ENCODE assay signal across 10 mouse cellular contexts in the genomic region with DNA sequence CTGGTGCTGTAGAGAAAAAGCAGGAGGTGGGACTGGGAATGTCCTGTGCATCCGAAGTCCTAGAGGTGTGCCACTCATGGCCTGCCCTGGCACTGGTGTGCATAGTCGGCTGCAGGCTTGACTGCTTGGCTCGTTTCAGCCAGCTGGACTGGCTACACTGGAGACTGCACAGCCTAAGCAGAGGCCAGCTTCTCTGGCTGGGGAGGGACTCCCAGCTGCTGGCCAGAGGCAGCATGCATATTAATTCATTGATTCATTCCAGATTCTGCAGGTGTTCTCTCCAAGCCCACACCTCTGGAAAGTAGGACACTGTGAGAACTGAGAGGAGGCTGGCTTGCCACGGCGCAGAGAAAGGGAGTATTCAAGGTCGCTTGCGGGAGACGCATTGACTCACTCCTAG.
DNase-seq lines count a peak whose midpoint lies in the region; ATAC-seq lines count a peak whose summit lies in the region.
"Had no signal": no experiment of that assay in that cellular context is flagged by ENCODE, and none has a peak within 500 bp of the region (broad histone marks: within the 10 kb centered on the region; RNA-seq: fewer than 3 reads in every experiment).

No protein-coding gene starts in this region.

- peaks cover 42% of the 10 kb centered on the region for H3K4me1 ChIP-seq in forebrain, embryonic 13.5 days
- H3K4me1 ChIP-seq in forebrain, embryonic 11.5 days (replicated peaks; ENCODE audit: control insufficient read depth, insufficient read depth, low read length) = no peaks in the 10 kb centered on the region
- peaks cover 30% of the 10 kb centered on the region for H3K4me1 ChIP-seq in midbrain, embryonic 12.5 days
- peaks cover 15% of the 10 kb centered on the region for H3K4me1 ChIP-seq in midbrain, embryonic 10.5 days
- H3K4me1 ChIP-seq in forebrain, embryonic 16.5 days (replicated peaks; ENCODE audit: control insufficient read depth, insufficient read depth, low read length) = peaks cover 39% of the 10 kb centered on the region
- H3K4me1 ChIP-seq in neural tube, embryonic 13.5 days (replicated peaks) = peaks cover 47% of the 10 kb centered on the region
- H3K4me1 ChIP-seq: intestine, embryonic 15.5 days had no signal

- peak overlapping the region; percentile 83 for H3K27ac ChIP-seq in forebrain, embryonic 13.5 days
- no peak overlapping the region for H3K27ac ChIP-seq in forebrain, embryonic 11.5 days (ENCODE audit: low read depth, low read length)
- peak overlapping the region; percentile 58 for H3K27ac ChIP-seq in midbrain, embryonic 12.5 days (replicated peaks)
- H3K27ac ChIP-seq in midbrain, embryonic 10.5 days (replicated peaks) = no peak overlapping the region
- H3K27ac ChIP-seq in forebrain, embryonic 16.5 days (ENCODE audit: low read length) = peak overlapping the region; percentile 78
- peak overlapping the region; percentile 83 for H3K27ac ChIP-seq in neural tube, embryonic 13.5 days (replicated peaks)
- H3K27ac ChIP-seq: intestine, embryonic 15.5 days had no signal

- ATAC-seq in forebrain, embryonic 13.5 days = peak; percentile 66
- no peak for ATAC-seq in forebrain, embryonic 11.5 days (replicated peaks; ENCODE audit: low FRiP score)
- ATAC-seq in midbrain, embryonic 12.5 days (ENCODE audit: low FRiP score, low read depth) = peak; percentile 32; the same call in 1 of the 2 replicates
- peak; percentile 61 for ATAC-seq in forebrain, embryonic 16.5 days
- peak; percentile 50 for ATAC-seq in neural tube, embryonic 13.5 days (ENCODE audit: low read depth)
- ATAC-seq: CD4-positive, CD25-positive, alpha-beta regulatory T cell, adult 4 months had no signal

- H3K4me2 ChIP-seq in forebrain, embryonic 13.5 days = no peak overlapping the region
- no peak overlapping the region for H3K4me2 ChIP-seq in forebrain, embryonic 11.5 days (ENCODE audit: low read depth, low read length, severe bottlenecking)
- H3K4me2 ChIP-seq in midbrain, embryonic 12.5 days (replicated peaks) = no peak overlapping the region
- no peak overlapping the region for H3K4me2 ChIP-seq in forebrain, embryonic 16.5 days (ENCODE audit: low read length)
- no peak overlapping the region for H3K4me2 ChIP-seq in neural tube, embryonic 13.5 days
- H3K4me2 ChIP-seq: intestine, embryonic 15.5 days had no signal

- no peaks in the 10 kb centered on the region for H3K27me3 ChIP-seq in forebrain, embryonic 13.5 days
- H3K27me3 ChIP-seq in forebrain, embryonic 11.5 days (ENCODE audit: control insufficient read depth, insufficient read depth, low read length) = no peaks in the 10 kb centered on the region
- H3K27me3 ChIP-seq in midbrain, embryonic 12.5 days = no peaks in the 10 kb centered on the region
- H3K27me3 ChIP-seq in midbrain, embryonic 10.5 days (ENCODE audit: low read depth, poor library complexity, severe bottlenecking) = no peaks in the 10 kb centered on the region
- H3K27me3 ChIP-seq in forebrain, embryonic 16.5 days (replicated peaks; ENCODE audit: control insufficient read depth, insufficient read depth, low read length) = no peaks in the 10 kb centered on the region
- no peaks in the 10 kb centered on the region for H3K27me3 ChIP-seq in neural tube, embryonic 13.5 days
- H3K27me3 ChIP-seq: intestine, embryonic 15.5 days had no signal

- no peaks in the 10 kb centered on the region for H3K36me3 ChIP-seq in forebrain, embryonic 13.5 days (ENCODE audit: poor library complexity, severe bottlenecking)
- no peaks in the 10 kb centered on the region for H3K36me3 ChIP-seq in forebrain, embryonic 11.5 days (ENCODE audit: control insufficient read depth, insufficient read depth, low read length)
- H3K36me3 ChIP-seq in midbrain, embryonic 12.5 days = no peaks in the 10 kb centered on the region
- no peaks in the 10 kb centered on the region for H3K36me3 ChIP-seq in midbrain, embryonic 10.5 days
- H3K36me3 ChIP-seq in forebrain, embryonic 16.5 days (ENCODE audit: control insufficient read depth, insufficient read depth) = no peaks in the 10 kb centered on the region
- H3K36me3 ChIP-seq in neural tube, embryonic 13.5 days = no peaks in the 10 kb centered on the region
- H3K36me3 ChIP-seq: intestine, embryonic 15.5 days had no signal

- DNase-seq in forebrain, embryonic 11.5 days (ENCODE audit: low spot score) = no peak
- no peak for DNase-seq in midbrain, embryonic 10.5 days (ENCODE audit: low spot score)
- DNase-seq in thymus, adult 18-20 months = no peak
- DNase-seq in lung, postnatal 36 days = no peak

- H3K9me3 ChIP-seq in forebrain, embryonic 13.5 days (replicated peaks) = no peaks in the 10 kb centered on the region
- no peaks in the 10 kb centered on the region for H3K9me3 ChIP-seq in forebrain, embryonic 11.5 days (ENCODE audit: control insufficient read depth, low read length)
- no peaks in the 10 kb centered on the region for H3K9me3 ChIP-seq in midbrain, embryonic 12.5 days
- no peaks in the 10 kb centered on the region for H3K9me3 ChIP-seq in midbrain, embryonic 10.5 days (replicated peaks)
- no peaks in the 10 kb centered on the region for H3K9me3 ChIP-seq in forebrain, embryonic 16.5 days (ENCODE audit: control insufficient read depth, low read length)
- no peaks in the 10 kb centered on the region for H3K9me3 ChIP-seq in neural tube, embryonic 13.5 days
- H3K9me3 ChIP-seq: intestine, embryonic 15.5 days had no signal

- H3K9ac ChIP-seq in forebrain, embryonic 13.5 days = no peak overlapping the region
- H3K9ac ChIP-seq in forebrain, embryonic 11.5 days (ENCODE audit: low read length) = no peak overlapping the region
- no peak overlapping the region for H3K9ac ChIP-seq in midbrain, embryonic 12.5 days (replicated peaks)
- H3K9ac ChIP-seq in forebrain, embryonic 16.5 days (replicated peaks; ENCODE audit: low read depth, low read length) = no peak overlapping the region
- no peak overlapping the region for H3K9ac ChIP-seq in neural tube, embryonic 13.5 days
- H3K9ac ChIP-seq: intestine, embryonic 15.5 days had no signal

- WGBS in forebrain, embryonic 13.5 days = 70% methylated on average over 8 of the region's 8 CpGs
- 83% methylated on average over 8 of the region's 8 CpGs for WGBS in forebrain, embryonic 11.5 days
- WGBS in midbrain, embryonic 12.5 days = 84% methylated on average over 8 of the region's 8 CpGs
- 83% methylated on average over 8 of the region's 8 CpGs for WGBS in midbrain, embryonic 10.5 days
- WGBS in forebrain, embryonic 16.5 days = 60% methylated on average over 8 of the region's 8 CpGs
- WGBS in neural tube, embryonic 13.5 days = 70% methylated on average over 8 of the region's 8 CpGs

- H3K4me3 ChIP-seq in forebrain, embryonic 13.5 days = no peak overlapping the region
- H3K4me3 ChIP-seq in forebrain, embryonic 11.5 days (ENCODE audit: low read depth, low read length) = no peak overlapping the region
- H3K4me3 ChIP-seq in midbrain, embryonic 12.5 days = no peak overlapping the region
- no peak overlapping the region for H3K4me3 ChIP-seq in midbrain, embryonic 10.5 days
- no peak overlapping the region for H3K4me3 ChIP-seq in forebrain, embryonic 16.5 days (replicated peaks; ENCODE audit: low read length)
- H3K4me3 ChIP-seq in neural tube, embryonic 13.5 days = no peak overlapping the region
- H3K4me3 ChIP-seq: intestine, embryonic 15.5 days had no signal

Comparison
In these comparisons a context has a peak if more than half of its experiments do, and no peak if none do; other contexts are left out.
1. H3K27ac ChIP-seq: peak in forebrain, embryonic 13.5 days (single experiment), midbrain, embryonic 12.5 days (single experiment), forebrain, embryonic 16.5 days (single experiment) and neural tube, embryonic 13.5 days (single experiment); none in forebrain, embryonic 11.5 days (single experiment) and midbrain, embryonic 10.5 days (single experiment).